Mouse (Mus musculus) cerebral cortex, adult 2 months (tissue): ENCODE data around the gene Sf3a3.

Experiments
- WGBS: fragments of 180-500 bp; shearing (Covaris S2); methylation state at CpG from one replicate; pipeline ENCODE4 v1.1.7; 2018; 5-methylcytosine and 5-hydroxymethylcytosine counted together

Sf3a3 gene

DNA sequence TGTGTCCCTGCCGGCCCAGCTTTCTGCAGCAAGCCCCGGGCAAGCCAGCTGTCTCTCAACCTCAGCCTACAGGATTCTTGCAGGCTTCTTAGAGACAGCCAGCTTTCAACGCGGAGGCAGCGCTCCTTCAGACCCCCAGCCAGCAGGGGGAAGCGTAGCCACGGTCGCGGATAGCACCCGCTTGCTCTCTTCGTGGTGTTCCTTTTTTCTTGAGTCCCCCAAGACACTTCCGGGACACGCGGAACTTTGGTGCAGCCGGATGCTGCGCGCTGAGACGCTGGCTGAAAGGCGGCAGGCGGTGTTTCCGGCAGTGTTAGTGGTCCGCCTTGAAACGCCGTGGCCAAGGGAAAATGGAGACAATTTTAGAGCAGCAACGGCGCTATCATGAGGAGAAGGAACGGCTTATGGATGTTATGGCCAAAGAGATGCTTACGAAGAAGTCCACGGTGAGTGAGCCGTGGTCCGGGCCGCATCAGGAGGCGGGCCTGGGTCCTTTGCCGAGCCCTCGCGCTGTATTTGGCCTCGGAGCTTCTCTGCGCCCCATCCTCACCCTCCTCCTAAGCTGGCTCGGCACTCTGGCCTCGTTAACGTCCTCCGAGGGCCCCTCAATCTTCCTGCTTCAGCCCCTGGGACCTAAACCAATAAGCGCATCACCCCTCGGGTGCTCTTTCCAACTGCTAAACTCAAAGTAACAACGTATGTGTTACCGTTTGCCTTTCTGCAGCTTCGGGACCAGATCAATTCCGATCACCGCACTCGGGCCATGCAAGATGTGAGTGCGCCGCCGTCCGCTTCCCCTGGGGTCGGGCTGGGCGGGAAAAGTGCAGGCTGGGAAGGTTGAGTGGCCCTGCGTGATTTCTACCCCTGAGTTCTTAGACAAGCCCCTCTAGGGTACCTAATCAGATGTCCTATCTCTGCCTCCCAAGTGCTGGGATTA is at the start of gene Sf3a3:
Sf3a3 (plus strand) TSS at position 232 of the 937 bp plus-strand sequence.
- under 1% methylated on average over 57 of the region's 57 CpGs for WGBS

DNA sequence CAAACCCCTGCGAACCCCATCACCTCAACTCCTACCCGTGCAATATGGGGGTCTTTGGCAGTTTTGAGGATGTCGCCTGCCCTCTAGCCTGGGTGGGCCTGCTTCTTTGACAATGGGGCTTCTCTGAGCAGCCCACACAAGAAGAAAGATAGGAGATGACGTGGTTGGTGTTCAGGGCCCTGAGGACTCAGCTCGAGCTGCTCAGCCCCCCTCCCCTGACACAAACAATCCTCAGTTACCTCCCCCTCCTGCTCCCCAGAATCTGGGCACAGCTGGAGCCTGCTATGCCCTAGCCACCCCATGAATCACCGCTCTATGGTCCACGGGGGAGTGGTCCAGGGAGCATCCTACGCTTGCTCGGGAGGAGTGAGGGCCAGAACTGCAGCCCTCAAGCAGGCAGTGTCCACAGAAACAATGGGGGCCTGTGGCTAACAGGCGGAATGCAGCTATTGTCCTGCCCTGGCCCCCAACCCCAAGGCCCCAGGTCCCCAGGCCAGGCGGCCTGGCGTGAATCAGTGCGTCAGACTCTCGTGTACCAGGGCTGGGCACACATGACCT is 47.0 kb upstream of the Sf3a3 start:
- WGBS, result 66% methylated on average over 14 of the region's 14 CpGs

DNA sequence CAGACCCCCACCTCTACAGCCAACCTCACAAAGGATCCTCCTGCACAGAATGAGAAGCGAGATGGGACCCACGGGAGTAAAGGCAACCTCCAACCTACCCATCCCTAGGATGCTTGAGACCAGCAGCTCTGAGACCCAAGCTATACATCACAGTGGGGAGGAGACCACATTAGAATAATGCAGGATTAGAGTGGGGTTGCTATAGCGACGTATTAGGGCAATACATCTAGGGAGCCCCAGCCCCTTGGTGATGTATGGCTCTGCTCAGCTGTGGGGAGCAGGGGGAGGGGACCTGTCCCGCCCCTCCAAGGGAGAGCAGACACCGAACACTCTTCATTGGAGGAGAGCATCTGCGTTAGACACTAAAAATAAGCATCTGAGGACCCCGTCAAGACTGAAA is 46.5 kb upstream of the Sf3a3 start:
- 64% methylated on average over 8 of the region's 8 CpGs for WGBS

DNA sequence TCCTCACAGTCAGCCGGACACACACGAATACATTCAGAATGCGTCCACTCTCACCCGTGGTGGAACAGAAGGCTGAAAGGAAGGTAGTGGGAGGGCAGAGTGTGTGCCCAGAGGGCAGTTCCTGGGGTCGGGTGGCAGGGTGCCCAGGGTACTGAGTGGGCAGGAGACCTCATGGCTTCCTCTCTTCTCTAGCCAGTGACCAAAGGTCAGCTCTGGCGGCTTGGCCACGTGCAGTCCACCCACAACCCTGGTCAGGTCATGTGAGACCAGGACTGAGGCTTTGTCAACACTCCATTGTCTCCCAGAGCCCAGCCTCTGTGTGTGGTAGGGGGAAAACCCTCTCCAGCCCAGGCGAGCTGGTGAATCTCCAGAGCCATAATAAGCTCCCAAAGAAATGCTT is 44.3 kb upstream of the Sf3a3 start:
- 58% methylated on average over 8 of the region's 8 CpGs for WGBS

DNA sequence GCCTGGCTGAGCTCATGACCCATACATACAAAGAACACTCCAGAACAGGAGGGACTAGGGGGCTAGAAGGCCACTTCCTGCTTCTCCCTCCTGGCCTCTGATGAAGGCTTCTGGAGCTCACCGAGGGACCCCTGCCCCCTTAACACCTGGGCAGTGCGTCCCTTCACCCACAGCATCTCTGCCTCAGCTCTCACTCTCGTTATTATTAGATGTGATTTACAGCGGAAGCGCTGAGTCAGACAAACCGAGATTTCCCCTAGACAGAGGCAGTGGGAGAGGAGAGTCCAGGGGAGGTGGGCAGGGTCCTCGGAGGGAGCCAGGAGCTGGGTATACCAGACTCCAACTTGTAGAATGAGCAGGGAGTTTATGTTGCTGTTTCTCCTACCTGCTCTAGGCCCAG is 43.0 kb upstream of the Sf3a3 start:
- 45% methylated on average over 7 of the region's 7 CpGs for WGBS

DNA sequence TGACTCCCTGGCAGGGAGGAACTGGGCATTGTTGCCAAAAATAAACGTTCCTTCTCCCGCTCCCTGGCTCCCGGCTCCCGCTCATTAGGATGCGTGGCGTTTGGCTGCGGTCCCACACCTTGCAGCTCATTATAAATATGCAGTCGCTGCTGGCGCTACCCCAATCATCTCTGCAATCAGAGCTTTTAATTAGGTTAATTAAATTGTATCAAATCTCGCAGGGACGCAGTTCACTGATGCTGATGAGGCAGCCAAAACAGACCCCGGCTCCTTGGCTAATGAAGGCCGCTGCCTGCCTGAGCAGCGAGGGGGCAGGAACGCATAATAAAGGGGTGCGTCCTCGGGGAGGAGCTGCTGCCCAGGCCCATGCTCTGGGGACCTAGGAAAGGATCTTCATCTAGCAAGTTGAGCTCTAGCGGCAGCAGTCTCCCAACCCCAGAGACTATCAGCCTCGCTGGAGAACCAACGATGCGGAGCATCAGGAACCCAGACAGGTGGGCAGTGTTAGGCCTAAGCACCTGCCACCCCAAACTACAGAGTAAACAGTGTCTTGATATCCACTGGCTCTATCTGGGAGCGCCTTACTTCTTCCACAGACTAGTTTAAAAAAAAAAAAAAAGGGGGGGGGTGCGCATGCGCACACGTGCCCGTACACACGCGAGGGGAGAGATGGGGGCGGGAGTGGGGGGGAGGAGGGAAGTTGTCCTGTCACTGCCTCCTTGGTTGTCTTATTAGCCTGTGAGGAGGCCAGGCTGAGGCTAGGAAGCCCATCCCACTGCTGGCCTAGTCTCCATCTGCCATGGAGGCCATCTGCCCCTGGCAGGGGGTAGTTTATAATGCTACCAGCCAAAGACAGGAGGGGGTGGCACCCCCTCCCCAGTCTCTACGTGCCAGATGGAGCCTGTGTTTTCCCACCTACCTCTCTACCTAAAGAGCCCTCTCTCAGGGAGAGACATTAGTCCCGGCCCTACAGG is 41.9 kb upstream of the Sf3a3 start:
- WGBS, result 10% methylated on average over 30 of the region's 31 CpGs

DNA sequence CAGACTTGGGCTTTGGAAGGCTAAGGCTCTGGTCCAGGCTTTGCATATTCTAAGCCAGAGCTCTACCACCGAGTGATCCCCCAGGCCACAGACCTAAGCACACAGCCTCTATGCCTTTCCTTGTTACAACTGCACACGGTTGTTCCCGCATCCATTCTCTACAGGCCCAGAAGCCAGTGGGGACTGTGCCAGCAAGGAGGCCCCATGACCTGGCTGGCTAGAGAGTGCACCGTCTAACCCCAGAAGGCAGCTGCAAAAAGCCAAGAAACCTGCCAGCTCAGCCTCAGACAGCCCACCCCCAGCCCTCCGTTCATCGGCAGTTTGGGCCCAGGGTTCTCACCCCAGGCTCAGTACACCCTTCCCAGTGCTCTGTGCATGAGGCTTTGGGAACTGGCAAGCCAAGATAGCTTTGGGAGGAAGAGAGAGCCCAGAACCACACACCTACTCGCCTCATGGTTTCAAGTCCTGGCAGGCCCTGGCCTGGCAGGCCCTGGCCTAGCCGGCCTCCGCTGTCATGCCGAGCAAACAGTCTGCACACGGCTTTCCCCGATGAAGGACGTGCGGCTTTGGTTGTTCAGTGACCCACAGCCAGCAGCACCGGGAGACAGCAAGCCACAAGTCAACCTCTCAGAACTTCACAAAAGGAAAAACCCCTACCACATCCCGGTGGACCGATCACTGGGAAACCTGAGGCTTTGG is 40.1 kb upstream of the Sf3a3 start:
- WGBS, result 71% methylated on average over 17 of the region's 17 CpGs

DNA sequence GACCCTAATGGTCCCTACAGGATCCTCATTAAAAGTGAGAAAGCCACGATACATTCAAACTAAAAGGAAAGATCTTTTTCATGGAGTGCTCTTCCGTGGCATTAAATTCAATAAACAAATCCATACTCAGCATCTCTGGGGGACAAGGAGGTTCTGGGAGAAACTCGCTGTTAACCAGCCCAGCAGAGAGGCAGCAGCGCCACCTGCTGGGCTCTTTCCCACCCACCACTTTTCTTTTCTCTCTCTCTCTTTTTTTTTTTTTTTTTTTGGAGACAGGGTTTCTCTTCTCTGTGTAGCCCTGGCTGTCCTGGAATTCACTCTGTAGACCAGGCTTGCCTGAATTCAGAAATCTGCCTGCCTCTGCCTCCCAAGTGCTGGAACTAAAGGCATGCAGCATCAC is 39.5 kb upstream of the Sf3a3 start:
- WGBS, result 10% methylated on average over 4 of the region's 4 CpGs

DNA sequence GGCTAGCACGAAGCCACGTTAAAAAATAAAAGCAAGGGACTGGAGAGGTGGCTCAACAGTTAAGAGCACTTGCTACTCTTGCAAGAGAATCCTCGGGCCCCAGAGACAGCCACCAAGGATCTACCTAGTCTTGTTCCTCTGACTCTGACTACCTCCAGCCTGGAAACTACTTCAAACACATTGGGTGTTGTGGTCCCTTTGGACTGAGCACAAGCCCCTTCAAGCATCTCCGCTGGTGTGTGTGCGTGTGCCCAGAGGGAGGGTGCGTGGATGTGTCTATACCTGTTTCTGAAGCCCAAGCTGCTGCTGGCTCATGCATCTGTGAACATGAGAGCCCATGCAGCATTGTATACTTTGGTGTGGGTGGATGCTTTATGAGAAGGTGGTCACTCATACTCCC is 38.6 kb upstream of the Sf3a3 start:
- WGBS, result 86% methylated on average over 6 of the region's 6 CpGs

DNA sequence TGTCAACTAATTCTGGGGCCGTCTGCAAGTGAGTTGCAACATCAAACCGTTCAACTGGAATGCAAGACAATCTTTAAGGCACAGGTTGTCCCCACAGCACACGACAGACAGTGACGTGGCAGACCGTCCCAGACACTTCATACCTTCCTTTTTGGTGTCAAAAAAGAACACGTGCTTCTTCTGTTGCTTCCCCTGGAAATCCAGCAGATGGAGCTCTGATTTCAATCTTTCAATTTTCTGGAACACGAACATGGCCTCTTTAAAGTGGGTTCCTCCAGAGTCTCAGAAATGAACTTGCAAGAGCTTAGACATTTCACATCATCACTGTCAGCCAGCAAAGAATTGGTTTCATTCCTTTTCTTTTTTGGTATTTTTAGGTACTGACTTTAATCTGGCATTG is 32.3 kb upstream of the Sf3a3 start:
- 42% methylated on average over 7 of the region's 7 CpGs for WGBS

DNA sequence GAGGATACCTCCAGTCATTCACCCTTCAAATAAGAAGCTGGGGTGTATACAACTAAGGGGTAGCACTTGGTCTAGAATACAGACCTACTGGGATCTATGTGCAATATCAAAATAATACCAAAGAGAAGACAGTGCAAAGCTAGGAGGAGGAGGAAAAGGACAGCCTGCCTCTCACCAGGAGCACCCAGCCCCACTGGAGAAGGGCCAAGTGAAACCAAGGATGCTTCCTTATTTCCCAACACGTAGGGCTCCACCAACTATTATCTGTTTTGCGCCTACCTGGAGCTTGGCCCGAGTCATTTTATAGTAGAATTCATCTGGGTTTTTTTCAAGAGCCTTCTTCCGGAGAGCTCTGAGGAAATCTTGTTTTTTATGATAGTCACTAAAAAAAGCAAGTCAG is 31.1 kb upstream of the Sf3a3 start:
- WGBS, result 60% methylated on average over 4 of the region's 4 CpGs

DNA sequence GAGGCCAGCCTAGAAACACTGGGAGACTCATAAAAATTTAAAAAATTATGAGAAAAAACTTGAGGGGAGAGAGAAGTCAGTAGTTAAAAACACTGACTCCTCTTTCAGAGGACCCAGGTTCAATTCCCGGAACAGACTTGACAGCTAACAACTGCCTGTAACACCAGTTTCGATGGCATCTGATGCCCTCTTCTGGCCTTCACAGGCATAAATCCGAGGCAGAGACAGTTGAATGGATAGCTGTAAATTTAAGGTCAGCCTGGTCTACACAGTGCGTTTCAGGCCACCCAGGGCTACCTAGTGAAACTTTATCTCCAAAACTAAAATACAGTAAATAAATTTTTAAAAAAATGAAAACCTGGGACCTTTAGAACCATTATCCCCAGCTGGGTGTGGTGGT is 29.6 kb upstream of the Sf3a3 start:
- 83% methylated on average over 4 of the region's 4 CpGs for WGBS

DNA sequence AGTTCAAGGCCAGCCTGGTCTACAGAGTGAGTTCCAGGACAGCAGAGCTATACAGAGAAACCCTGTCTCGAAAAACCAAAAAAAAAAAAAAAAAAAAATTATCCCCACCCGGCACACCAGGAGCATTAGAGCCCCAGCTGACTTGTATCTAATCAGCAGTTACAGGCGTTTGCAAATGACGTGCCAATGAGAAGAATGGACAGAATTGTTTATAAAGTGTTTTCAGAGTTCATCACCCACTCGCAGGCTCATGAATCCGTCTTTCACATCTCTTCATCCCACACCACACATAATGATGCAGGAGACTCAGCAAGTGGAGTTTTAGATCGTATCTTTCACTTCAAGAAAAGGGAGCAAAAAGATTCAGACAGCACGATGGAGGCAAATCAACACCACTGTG is 29.1 kb upstream of the Sf3a3 start:
- WGBS, result 58% methylated on average over 8 of the region's 8 CpGs

DNA sequence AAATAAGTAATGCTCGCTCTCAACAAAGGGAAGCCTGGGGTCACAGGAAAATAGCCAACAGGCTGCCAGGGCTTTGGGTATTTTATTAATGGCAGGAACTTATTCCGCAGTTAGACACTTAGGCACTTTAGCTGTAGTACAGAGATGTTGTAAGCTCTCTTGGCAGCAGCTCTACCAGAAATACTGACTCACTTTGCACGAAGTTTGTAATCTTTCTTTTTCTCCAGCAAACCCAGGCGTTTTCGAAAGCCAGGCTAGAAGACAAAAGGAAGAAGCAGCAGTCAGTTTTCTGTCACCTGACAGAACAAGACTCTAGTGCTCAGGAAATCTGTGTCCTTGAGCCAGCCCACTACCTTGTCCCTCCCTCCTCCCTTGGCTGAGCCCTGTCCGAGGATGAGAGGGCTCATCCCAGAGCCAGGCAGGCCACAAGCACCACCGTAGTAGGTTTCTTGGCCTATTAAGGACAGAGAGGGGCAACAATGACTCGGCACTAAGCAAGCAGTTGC is 28.6 kb upstream of the Sf3a3 start:
- WGBS, result 62% methylated on average over 8 of the region's 8 CpGs

DNA sequence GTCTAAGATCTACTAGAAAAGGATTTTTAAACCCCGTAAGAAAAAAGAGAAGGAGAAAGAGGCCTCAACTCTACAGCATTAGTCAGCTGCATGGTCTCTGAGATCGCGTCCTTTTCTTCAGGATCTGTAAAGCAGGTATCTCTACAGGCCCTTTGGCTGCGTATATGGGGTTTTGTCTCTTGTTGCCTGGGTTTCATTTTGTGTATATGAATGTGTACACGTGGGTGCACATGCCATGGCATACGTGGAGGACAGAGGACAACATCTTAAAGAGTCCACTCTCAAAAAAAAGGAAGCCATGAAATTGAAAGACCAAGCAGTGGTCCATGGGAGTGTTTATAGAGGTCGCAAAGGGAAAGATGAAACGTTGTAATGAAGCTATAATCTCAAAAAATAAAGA is 23.1 kb upstream of the Sf3a3 start:
- WGBS, result 81% methylated on average over 8 of the region's 8 CpGs

DNA sequence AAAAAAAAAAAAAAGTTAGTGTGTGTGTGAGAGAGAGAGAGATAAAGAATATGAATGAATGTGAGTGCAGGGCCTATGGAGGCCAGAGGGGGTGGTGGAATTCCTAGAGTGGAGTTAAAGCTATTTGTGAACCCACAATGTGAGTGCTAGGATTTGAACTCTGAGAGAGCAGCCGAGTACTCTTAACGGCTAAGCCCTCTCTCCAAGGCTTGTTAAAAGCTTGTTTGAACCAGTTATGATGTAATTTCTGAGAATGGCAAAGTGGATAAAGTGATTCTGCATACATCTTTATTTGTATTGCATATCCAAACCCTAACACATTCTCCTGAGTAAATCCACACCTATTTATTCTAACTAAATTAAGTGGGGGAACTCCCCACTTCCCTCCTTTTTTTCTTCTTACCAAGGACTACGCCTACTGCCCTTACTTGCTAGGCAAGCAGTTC is 22.1 kb upstream of the Sf3a3 start:
- 49% methylated on average over 3 of the region's 3 CpGs for WGBS

DNA sequence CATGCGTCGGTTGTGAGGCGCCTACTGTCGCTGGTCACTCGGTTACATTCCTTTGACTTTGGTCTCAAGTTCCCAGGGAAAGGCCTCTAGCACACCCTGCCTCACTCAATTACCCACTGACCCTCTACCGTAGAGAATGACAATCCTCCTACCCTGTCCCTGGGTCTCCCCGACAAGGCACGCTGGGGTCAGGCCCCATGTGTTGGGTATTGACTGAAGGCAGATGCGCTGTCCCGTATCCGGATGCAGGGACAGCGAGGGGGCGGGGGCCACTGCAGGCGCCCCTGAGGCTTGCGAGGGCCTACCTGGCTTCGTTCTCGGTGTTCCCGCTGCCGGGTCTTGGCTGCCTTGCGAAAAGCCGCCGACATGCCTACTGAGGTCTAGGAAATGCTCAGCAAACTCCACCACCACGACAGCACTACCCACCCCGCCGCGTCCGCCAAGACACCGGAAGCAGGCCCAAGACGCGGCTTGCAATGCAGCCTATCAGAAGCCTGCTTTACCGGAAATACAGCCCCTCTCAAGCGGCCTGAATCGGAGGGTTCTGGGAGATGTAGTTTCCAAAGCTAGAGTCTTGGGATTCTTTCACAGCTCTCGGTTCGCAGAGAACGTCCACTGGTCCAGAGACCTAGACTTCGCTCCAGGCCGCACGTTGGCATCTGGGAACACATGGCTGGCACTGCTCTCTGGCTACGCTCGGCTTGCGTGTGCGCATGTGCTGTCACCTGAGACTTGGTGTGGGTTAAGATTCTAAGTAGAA is 21.3 kb upstream of the Sf3a3 start, which contains the start of gene Utp11:
Utp11 (minus strand) TSS at position 466 of the 760 bp plus-strand sequence.
- WGBS, result under 1% methylated on average over 43 of the region's 43 CpGs

DNA sequence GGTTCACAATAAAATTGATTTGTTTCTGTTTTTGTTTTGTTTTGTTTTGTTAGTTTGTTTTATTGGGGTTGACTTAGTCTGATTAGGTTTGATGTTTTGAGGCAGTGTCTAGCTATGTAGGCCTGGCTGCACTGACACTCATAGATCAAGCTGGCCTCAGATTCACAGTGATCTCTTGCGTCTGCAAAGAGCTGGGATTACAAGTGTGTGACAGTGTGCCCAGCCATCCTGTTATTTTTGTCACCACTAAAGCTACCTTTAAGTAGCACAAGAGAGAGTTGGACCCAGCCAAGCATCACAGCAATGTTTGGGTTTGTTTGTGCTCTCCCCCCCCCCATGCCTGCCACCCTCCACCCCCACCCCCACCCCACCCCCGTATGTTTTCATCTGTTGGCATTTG is 20.0 kb upstream of the Sf3a3 start:
- WGBS, result 83% methylated on average over 2 of the region's 2 CpGs

DNA sequence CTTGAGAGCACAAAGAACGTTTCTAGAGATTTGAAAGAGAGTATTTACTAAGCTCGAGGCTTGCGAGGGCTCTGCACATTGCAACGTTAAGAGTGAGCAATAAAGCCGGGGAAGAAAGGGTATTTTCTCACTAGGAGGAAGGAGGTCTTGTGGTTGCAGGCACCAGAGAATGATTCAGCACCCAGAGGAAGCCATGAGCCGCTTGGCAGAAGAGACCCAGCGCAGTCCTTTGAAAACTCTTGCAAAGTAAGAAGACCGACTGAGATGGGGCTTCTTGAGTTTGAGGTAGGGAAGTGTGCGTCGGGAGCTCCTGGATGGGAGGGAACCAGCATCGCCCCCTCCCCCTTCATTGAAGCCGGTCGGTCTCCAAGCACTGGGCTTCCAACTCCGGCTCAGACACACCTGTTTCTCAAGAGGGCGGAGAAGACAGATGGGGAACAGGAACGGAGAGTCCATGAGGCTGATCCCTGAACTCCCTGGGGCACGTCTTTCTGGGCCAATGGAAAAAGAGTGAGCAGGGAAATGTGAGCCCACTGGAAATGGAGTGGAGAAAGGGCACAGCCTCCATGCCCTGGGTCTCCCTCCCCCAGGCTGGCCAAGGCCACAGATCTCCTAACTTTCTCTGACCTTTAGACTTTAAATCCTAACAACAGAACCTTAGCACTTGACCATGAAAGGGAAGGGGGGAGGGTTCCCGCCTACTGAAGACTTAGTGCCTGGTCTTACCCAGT is 18.6 kb upstream of the Sf3a3 start:
- 19% methylated on average over 18 of the region's 18 CpGs for WGBS

DNA sequence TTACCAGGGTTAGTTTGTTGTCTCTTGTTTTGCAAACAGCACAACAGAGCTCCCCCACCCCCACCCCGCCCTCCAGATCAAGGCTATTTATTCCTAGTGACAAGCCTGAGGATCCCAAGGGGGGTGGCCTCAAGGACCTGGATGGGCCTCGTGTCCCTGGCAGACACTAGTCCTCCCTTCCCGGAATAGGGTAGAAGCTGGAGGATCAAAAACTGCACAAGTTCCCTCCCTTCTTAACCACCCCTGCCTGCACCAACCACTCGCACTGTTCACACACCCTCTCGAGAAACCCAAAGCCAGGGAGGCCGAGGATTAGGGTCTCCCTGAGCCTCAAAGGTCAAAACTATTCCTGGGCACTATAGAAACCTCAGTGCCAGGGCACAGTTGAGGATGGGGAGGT is 14.8 kb upstream of the Sf3a3 start:
- 63% methylated on average over 6 of the region's 6 CpGs for WGBS
